Mouse (Mus musculus): ENCODE measurements around the gene Srcin1. TPM values are rescaled to one million over a fixed set of nuclear protein-coding genes. Genes with fewer than 3 reads are reported as not detected.

The Srcin1 gene
- total RNA-seq, 1 experiment from 2014 or later, result 0.12 TPM

DNA sequence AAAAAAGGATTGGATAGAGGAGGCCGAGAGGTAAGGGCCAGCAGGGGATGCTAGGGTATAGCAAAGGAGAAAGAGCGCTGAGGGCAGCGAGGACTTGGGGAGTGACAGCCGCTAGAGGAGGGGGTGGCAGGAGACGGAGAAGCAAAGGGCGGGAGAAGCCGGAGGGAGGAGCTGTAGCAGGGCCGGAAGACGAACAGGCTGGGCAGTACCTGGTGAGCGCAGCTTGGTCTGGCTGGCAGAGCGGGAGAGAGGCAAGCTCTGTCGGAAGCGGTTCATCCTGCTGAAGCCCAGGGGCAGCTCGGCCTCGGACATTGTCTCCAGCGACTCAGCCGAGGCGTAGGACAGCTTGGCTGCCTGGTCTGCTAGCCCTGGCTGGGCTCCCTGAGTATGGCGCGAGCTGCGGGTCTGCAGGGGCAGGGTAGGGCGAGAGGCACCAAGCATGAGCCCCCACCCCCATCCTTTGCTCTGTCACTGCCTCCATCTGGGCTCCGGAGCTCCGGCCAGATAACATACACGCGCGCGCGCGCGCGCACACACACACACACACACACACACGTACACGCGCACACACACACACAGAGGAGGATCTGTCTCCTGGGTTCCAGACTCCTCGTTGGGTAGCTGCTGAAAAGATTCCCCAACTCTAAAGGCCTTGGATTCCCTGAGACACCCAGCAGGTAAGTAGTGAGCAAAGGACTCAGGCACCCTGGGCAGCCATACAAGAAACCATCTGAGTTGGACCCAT, 39.0 kb downstream of the Srcin1 start:
- ATAC-seq (ENCODE audit: extremely low read depth, insufficient number of reproducible peaks, low FRiP score, poor library complexity, severe bottlenecking), result no peak

DNA sequence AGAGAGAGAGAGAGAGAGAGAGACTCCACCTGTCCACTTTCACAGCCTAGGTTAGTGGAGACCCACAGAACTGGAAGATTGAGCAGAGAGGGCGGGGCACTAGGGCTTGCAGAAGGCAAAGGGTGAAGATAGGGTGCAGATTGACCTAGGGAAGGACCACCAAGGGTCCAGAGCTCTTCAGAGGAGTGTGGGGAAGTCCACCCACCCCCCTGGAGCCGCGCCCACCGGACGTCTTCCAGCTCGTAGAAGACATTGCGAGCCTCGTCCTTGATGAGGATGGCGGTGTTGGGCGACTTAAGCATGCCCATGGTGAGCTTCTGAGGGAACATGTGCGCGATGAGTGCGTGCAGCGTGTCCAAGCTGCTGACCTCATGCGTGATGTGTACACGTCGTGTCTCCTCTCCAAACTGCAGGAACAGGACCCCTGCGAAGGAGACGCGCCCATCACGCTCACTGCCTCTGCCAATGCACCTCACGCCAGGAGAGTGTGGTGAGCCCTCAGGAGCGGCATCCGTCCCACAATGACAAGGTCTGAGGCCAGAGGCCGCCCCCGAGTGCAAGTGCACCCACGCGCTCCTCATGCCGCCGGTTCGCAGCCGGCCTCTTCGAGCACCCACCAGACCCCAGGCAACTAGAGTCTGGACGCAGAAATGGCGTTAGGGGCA, 39.8 kb downstream of the Srcin1 start:
- ATAC-seq (ENCODE audit: extremely low read depth, insufficient number of reproducible peaks, low FRiP score, poor library complexity, severe bottlenecking), result no peak

DNA sequence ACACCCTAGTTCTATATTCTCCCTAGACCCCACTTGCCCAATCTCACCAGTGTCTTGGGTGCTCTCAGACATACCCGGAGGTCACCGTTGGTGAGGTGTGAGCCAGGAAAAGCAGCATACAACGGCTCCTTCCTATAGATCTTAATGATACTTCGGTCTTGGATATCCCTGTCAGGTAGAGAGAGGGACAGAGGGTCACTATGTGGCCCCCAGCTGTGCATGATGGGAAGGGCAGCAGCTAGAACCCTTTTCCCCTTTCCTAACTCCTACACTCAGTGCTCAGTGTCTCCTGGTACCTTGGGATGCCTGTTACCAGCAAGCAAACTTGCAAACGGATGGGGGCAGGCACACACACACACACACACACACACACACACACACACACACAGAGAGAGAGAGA, 40.3 kb downstream of the Srcin1 start:
- ATAC-seq (ENCODE audit: extremely low read depth, insufficient number of reproducible peaks, low FRiP score, poor library complexity, severe bottlenecking), result no peak

DNA sequence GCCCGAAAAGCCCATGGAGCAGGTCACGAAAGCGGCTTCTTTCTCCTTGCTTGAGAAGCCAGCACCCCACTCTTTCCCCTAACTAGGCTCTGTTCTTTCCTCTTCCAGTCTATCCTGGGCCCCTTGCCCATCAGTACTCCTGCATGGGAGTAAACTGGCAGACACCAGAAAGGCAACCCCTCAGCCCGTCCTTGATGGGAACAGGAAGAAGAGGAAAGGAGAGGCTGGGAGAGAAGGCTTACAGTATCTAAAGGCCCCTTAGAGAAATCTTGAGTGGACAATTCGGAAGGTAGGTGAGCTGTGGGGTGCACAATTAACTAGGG, 40.7 kb downstream of the Srcin1 start:
- no peak for ATAC-seq (ENCODE audit: extremely low read depth, insufficient number of reproducible peaks, low FRiP score, poor library complexity, severe bottlenecking)

DNA sequence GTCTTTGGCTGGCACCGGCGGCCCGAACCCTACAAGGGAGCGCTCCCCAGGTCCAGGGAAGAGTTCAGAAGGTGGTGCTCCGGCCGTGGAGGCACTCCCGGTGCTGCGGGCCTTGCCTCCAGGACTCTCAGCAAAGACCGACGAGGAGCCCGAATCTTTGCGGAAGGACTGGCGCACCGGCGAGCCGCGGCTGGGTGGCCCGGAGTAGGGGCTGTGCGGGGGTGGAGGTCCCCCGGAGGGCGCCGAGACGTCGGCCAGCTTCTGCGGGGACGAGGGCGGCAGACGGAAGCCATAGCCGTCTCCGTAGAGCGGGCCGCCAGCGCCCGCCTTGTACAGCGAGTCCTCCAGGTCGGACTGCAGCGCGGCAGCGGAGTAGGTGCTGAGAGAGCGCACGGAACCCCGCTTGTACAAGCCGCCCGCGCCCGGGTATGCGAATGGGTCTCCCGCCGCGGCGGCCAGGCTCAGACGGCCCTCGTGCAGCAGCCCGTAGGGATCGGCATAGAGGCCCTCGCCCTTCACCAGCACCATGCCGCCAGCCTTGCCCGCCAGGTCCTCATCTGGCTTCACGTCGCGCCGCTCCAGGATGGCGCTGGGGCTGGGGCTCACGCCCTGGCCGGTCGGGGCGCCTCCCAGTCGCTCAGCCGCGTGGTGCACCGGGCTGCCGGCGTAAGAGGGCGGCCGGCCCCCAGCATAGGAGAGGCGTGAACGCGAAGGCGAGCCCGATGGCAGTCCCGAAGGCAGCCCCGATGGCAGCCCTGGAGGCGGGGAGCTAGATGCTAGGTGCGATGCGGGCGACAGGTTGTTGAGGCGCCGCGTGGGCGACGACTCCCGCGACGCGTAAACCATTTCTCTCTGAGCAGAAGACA, 41.3 kb downstream of the Srcin1 start:
- no peak for ATAC-seq (ENCODE audit: extremely low read depth, insufficient number of reproducible peaks, low FRiP score, poor library complexity, severe bottlenecking)

DNA sequence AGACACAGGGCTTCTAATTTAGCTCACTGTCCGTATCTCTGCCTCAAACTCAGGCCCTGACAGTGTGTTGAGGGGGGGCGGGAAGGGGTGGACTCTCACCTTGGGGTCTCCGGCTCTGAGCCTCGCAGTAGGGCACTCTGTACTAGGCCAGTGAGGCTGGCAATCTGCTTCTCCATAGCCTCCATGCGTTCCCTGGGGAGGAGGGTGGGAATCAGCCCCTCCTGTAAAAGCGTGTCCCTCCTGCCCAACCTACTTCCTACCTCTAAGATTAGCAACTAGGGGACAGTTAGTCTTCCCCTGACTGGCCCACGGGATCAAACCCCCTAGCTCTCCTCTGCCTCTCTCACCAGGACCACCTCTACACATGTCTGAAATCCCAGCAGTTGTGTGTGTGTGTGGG, 42.3 kb downstream of the Srcin1 start:
- no peak for ATAC-seq (ENCODE audit: extremely low read depth, insufficient number of reproducible peaks, low FRiP score, poor library complexity, severe bottlenecking)

DNA sequence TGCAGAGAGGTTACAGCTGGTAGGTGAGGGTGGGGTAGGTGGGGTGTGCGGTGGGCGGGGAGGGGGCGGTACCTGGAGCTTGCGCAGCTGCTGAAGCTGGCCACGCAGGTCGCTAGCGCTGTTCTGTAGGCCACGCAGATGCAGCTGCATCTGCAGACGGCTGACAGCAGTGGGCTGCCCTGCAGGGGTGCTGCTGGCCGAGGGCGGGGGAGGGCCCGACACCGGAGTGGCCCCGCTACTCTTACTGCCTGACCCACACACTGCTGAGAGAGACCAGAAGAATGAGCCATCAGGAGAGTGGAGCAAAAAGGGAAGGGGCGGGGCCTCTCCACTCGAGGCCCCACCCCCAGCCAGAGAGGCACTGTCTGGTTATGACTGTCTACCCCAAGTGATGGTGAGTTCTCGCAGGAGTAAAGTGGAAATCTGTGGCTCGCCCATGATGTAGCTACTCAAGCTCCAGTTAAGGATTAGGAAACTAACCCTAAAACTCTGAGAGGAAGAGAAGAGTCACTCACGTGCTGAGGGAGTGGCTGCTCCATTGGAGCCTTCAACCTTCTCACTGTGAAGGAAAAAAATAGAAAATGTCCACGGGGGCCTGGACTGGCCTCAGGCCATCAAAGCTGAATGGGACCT, 42.9 kb downstream of the Srcin1 start:
- ATAC-seq (ENCODE audit: extremely low read depth, insufficient number of reproducible peaks, low FRiP score, poor library complexity, severe bottlenecking), result peak; percentile 31; the same call in 1 of the 2 replicates

DNA sequence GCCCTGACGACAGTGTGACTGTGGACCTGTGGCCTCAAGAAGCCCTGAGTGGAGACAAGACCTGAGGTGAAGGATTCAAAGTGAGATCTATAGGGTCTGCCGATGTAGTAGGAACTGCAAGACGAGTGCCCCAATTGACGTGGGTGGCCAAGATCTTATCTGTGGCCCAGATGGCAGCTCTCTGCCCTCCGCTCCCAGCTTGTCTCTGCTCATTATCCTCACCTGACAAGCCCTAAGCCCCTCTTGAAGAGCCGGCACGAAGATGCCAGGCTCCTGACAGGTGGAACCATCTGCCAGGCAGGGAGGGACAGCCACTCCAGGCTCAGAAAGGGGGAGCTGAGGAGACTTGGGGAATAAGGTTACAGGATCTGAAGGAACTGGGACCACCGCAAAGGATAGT, 43.6 kb downstream of the Srcin1 start:
- no peak for ATAC-seq (ENCODE audit: extremely low read depth, insufficient number of reproducible peaks, low FRiP score, poor library complexity, severe bottlenecking)

DNA sequence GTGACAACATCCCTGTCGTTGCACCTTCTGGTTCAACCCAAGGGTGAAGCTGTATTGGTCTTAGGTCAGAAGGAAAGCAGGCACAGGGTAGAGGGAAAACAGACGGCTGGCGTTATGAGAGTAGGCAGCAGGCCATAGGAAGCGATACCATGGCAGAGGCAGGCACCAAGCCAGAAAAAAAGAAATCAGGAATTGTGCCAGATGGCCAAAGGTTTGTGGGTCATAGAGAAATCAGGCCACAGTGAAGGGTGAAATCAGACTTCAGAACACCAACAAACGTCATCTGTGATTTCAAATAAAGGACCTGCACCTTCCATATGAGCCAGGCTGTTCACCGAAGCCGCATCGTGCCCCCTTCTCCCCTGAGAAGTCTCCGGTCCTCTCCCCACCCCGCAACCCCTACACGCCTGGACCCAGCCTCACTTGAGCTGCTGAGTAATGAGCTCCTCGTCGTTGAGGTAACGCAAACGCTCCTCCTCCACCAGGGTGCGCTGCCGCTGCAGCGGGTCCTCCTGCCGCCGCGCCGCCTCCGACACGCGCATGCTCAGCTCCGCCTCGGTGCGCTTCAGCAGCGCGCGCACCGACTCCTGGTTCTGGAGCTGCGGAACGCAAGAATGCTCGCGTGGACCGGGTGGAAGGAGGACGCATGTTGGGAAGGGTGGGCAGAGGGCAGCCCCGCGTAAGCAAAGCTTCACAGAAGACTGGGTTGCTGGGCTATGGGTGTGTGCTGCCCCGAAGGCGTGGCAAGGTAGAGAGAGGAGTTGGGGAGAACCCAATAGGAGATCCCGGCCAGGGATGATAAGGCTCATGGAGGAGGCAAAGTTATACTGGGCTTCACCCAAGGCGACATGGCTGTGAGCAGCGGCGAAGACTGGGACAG, 44.4 kb downstream of the Srcin1 start:
- peak; percentile 70 for ATAC-seq (ENCODE audit: extremely low read depth, insufficient number of reproducible peaks, low FRiP score, poor library complexity, severe bottlenecking)

DNA sequence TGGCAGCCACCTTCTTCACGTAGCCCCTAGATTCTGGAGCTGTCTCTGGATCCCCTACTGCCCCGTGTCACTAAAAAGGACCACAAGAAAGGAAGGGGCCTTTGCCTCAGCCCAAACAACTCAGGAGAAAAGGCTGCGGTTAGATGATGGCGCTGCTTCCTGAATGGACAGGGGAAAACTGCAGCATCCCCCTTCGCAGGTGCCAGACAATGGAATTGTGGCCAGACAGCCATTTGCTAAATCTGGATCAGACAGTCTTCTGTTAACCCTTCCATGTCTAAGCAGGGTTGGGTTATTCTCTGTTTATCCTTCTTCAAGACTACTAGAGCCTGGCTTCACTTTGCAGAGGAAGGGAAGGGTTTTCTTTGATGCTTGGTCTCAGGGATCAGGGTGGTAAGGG, 45.0 kb downstream of the Srcin1 start:
- no peak for ATAC-seq (ENCODE audit: extremely low read depth, insufficient number of reproducible peaks, low FRiP score, poor library complexity, severe bottlenecking)

DNA sequence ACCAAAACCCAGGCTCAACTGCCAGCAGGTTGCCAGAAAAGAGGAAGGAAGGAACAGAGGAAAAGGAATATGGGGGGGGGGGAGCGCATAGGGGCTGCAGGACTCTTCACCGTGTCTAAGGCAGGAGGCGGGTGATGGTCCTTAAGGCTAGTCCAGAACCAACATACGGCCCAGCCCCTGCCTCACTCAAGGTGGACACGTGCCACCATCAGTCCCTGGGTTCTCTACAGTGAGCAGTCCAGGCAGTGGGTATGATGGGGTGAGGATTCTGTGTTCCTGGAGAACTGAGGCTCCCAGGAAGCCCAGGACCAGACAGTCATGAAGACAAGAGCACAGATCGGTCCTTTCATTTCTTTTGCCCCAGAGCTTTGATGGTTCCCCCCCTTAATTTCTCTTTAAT, 45.9 kb downstream of the Srcin1 start:
- no peak for ATAC-seq (ENCODE audit: extremely low read depth, insufficient number of reproducible peaks, low FRiP score, poor library complexity, severe bottlenecking)

DNA sequence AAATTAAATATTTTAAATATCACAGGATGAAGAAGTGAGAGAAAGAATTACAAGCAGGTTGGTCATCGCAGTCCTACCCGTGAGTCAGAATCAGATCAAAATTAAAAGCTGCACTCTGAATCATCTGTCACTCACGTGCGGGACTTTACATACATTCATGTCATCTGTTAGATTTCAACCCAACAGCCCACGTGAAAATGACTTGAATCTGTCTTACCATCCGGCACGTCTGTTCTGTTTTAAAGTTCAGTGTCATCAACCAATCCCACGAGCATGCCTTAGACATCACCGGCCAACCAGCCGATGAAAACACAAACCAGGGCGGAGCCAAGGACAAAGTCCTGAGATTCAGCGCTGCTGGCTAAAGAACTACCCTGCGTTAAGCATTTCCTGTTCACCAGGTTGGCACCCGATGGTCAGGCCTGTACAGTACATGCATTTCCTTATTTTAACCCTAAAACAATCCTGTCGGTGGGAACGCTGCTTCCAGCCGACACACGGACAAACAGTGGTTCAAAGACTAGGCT, 47.6 kb downstream of the Srcin1 start:
- ATAC-seq (ENCODE audit: extremely low read depth, insufficient number of reproducible peaks, low FRiP score, poor library complexity, severe bottlenecking), result no peak

DNA sequence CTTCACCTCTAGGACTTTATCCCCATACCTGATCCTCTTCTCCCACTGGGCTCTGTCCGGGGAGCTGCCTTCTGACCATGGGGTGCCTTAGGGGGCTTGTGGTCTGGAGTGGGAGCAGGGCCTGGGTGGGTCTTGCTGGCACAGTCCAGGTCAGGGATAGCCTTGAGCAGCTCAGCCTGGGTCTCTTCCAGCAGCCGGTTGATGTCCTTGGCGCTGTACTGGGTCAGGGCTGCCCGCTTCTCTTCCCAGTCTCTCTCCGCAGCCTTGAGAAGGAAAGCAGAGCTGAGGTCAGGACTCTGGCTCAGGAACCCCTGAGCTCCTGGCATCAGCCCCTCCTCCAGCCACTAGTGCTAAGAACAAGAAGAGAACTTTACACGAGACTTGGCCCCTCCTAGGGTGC, 50.7 kb downstream of the Srcin1 start:
- no peak for ATAC-seq (ENCODE audit: extremely low read depth, insufficient number of reproducible peaks, low FRiP score, poor library complexity, severe bottlenecking)

DNA sequence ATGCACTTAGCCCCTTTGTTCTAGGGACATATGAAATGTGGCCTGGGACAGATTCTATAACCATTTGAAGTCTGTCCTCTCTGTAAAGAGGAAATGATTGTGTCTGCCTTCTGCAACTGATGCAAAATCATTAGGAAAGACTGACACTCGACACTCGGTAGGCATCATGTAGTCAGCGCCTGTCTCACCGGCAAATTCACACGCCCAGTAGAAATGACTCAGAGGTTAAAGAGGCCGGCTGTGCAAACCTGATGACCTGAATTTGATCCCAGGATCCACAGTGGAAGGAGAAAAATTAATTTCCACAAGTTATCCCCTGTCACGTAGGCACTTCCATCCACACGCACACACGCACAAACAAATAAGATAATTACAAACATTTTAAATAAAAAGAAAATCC, 51.7 kb downstream of the Srcin1 start:
- no peak for ATAC-seq (ENCODE audit: extremely low read depth, insufficient number of reproducible peaks, low FRiP score, poor library complexity, severe bottlenecking)

DNA sequence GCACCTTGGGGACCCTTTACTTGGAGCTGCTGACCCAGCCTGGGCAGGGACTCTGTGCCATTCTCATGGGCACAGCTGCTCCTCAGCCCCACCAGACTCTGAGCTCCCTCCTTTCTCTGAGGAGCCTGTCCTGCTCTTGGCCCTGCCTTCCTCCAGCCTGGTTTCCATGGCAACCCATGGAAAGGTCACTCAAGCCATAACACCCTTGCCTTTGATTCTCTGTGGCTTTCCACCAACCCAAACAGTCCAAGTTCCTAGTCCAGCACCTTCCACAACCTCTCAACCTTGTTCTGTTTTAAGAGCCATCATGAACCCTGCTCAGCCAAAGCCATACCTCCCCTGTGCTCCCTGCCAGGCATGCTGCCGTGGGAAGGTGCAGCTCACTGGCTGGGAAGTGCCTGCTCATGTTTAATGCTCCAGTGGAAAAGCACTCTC, 52.1 kb downstream of the Srcin1 start:
- no peak for ATAC-seq (ENCODE audit: extremely low read depth, insufficient number of reproducible peaks, low FRiP score, poor library complexity, severe bottlenecking)

DNA sequence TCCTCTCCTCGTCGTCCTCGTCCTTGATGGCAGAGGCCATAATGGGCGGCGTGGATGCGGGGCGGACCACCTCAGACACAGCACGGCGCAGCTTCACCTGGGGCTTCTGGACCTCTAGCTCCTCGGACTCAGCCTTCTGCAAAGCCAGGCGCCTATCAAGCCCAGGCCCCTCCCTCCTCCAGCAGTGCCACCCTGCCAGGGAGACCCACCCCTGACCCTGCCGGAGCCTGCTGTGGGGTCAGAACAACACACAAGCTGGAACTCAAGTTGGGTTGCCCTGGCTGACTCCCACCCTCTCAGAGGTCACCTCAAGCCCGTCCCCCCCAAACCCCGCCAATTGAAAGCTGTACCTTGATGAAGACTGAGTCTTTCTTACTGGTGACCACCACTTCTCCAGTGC, 52.9 kb downstream of the Srcin1 start:
- ATAC-seq (ENCODE audit: extremely low read depth, insufficient number of reproducible peaks, low FRiP score, poor library complexity, severe bottlenecking), result no peak

DNA sequence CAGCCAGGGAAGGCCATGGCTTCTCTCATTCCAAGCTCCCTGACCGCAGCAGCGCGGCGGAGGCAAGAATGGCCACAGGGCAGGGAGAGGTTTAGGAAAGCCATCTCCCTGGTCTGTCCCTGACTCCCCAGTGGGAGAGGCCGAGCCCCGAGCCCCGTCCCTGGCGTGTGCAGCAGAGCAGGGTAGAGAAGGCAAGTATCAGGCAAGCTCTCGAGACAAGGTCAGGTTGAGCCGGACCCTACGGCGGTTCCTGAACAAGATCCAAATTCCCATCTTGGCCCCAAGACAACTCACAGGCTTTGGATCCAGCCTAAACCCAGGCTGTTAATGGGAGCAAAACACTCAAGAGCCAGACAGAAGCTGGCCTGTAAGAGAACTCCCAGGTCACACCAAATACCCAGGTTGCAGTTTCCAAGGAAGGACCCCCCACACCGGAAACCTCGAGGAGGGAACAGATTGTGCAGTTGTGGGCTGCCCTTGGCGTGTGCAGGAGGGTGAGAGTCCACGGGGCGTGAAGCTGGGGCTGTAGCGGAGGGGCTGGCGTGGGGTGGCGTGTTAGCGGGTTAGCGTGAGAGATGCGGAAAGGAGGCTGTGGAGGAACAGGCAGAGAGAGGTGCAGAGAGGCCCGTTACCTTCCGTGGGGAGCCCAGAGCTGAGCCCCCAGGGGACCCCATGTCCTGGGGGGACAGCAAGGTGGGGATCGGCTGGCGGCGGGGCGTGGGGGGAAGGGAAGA, 54.1 kb downstream of the Srcin1 start:
- no peak for ATAC-seq (ENCODE audit: extremely low read depth, insufficient number of reproducible peaks, low FRiP score, poor library complexity, severe bottlenecking)

DNA sequence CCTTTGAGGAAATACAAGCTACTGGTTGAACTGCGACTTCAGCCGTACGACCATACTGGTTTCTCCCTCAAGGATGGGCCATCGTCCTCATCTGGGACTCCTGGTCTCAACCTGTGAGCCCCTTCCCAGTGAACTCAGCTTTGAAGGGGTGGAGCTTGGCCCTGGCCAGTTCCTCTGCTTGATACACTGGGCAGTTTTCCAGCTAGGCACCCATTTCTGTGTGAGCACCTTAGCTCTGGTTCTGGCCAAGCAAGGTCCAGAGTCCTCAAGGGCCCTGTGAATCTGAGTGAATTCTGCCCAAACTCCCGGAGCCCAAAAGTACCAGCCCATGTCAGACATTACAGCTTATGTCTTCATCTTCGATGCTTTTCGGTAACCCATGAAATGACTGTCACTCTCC, 55.4 kb downstream of the Srcin1 start:
- ATAC-seq (ENCODE audit: extremely low read depth, insufficient number of reproducible peaks, low FRiP score, poor library complexity, severe bottlenecking), result no peak

All from neutrophil, adult 5-6 weeks (primary cell).